Mouse (Mus musculus): ENCODE results near the gene Zfp3. TPM values are rescaled to one million over a fixed set of nuclear protein-coding genes. Genes with fewer than 3 reads are reported as not detected.

Zfp3 gene
- polyA plus RNA-seq, 1 experiment = 8.0 TPM

DNA sequence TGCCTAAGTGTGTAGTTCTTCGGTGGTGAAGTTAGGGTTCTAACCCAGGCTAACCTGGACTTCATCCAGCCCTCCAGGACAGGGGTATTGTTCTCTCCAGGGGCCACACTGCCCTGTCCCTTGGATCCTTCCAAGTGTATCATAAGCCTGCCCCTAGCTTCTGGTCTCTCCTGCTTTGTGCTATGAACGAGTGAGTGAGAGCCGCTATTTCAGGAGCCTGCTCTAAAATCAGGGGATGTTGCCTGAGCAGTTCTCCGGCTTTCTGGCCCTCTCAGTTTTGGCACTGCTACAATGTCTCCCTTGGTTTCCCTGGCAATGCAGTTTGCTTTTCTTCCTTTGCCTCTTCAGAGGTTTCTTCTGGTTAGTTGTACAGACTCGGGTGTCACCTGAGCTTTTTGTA is 32.8 kb upstream of the Zfp3 start:
- TF ChIP-seq POLR2A (IDR thresholded peaks at IDR 0.05; ENCODE audit: extremely low read depth, insufficient read depth, low read length) (no peak), CTCF (IDR thresholded peaks at IDR 0.05; ENCODE audit: extremely low read depth, insufficient read depth, low read length) (no peak)
- Histone ChIP-seq H3K27ac (ENCODE audit: insufficient read depth, low read length) (peak overlapping the region; percentile 14; the same call in 1 of the 2 replicates), H3K4me1 (ENCODE audit: control insufficient read depth, insufficient read depth, low read length) (peaks cover 7% of the 10 kb centered on the region; the same call in 1 of the 2 replicates), H3K4me3 (ENCODE audit: insufficient read depth, low read length) (no peak overlapping the region)

DNA sequence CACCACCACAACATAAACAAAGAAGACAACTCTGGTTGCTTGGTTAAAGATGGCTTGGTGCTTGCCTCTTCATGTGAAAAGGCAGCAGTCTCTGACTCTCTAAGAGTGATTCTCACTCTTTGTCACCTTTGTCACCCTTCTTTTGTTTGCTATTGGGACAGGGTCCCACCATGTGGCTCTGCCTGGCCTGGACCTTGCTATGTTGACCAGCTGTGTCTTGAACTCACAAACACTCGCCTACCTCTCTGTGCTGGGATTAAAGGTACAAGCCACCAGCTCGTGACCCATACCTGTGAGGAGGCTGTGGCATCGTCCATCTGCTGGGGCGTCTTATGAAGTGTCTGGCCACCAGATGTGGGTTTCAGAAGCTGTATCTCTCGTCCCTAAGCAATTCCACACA is 30.8 kb upstream of the Zfp3 start:
- TF ChIP-seq POLR2A (IDR thresholded peaks at IDR 0.05; ENCODE audit: extremely low read depth, insufficient read depth, low read length) = no peak
- no peak for TF ChIP-seq CTCF (IDR thresholded peaks at IDR 0.05; ENCODE audit: extremely low read depth, insufficient read depth, low read length)
- peaks cover 7% of the 10 kb centered on the region; the same call in 1 of the 2 replicates for H3K4me1 ChIP-seq (ENCODE audit: control insufficient read depth, insufficient read depth, low read length)
- no peak overlapping the region for H3K27ac ChIP-seq (ENCODE audit: insufficient read depth, low read length)
- H3K4me3 ChIP-seq (ENCODE audit: insufficient read depth, low read length) = no peak overlapping the region

DNA sequence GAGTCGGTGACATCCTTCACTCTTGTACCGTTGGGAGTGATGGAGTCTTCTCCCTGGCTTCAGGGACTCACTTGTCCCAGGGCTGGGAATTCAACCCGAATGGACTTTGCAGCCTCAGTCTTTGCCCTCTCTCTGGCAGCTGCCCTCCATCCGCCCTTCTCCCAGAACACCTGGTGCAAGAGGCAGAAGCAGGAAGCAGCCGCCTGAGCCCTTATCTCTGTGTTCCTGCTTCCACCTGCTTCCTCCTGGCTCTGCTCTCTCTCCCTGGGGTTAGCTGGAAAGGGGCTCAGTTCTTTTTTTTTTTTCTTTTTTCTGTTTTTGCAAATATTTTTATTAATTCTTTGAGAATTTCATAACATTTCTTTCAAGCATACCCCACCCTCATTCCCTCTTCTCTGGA is 26.3 kb upstream of the Zfp3 start:
- no peak overlapping the region for H3K27ac ChIP-seq (ENCODE audit: insufficient read depth, low read length)

DNA sequence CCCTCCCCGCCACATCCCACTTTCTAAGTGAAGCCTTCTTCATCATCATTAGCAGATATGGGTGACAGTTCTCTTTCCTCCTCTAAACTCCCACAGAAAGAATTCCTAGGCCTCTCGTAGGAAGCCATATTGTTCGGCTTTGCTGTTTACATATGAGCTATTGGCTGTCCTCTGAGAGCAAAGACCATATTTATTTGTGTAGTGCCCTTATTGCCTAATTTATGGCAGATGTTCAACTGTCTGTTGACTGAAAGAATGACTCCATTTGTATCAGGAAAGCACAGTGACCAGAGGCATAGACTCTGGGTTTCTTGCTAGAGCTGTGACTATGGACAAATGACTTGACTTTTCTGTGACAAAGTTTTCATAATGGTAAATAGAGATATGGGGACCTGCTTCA is 22.4 kb upstream of the Zfp3 start:
- H3K27ac ChIP-seq (ENCODE audit: insufficient read depth, low read length) = no peak overlapping the region
- H3K4me3 ChIP-seq (ENCODE audit: insufficient read depth, low read length) = no peak overlapping the region
- H3K4me1 ChIP-seq (ENCODE audit: control insufficient read depth, insufficient read depth, low read length) = no peaks in the 10 kb centered on the region
- TF ChIP-seq POLR2A (IDR thresholded peaks at IDR 0.05; ENCODE audit: extremely low read depth, insufficient read depth, low read length) (no peak), CTCF (IDR thresholded peaks at IDR 0.05; ENCODE audit: extremely low read depth, insufficient read depth, low read length) (no peak)

More for the DNA sequence above, 26.3 kb upstream of the Zfp3 start:
- H3K4me1 ChIP-seq (ENCODE audit: control insufficient read depth, insufficient read depth, low read length) = peaks cover 2% of the 10 kb centered on the region; the same call in 1 of the 2 replicates
- TF ChIP-seq CTCF (IDR thresholded peaks at IDR 0.05; ENCODE audit: extremely low read depth, insufficient read depth, low read length) = no peak
- no peak for TF ChIP-seq POLR2A (IDR thresholded peaks at IDR 0.05; ENCODE audit: extremely low read depth, insufficient read depth, low read length)
- H3K4me3 ChIP-seq (ENCODE audit: insufficient read depth, low read length) = no peak overlapping the region

DNA sequence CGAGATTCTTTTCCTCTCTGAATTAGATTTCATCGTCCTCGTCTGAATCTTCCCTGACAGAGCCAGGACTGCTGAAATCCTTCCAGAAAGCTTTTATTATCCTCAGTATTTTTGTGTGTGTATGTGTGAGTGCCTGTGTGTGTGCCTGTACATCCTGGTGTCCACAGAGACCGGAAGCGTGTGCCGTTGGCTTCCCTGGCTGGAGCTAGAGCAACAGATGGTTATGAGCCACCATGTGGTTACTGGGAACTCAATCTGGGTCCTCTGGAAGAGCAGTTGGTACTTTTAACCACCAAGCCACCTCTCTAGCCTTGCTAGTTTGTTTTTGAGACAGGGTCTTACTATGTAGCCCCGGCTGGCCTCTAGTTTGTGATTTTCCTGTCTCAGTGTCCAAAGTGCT is 21.9 kb upstream of the Zfp3 start:
- H3K4me1 ChIP-seq (ENCODE audit: control insufficient read depth, insufficient read depth, low read length) = no peaks in the 10 kb centered on the region
- H3K4me3 ChIP-seq (ENCODE audit: insufficient read depth, low read length) = no peak overlapping the region
- no peak overlapping the region for H3K27ac ChIP-seq (ENCODE audit: insufficient read depth, low read length)
- TF ChIP-seq CTCF (IDR thresholded peaks at IDR 0.05; ENCODE audit: extremely low read depth, insufficient read depth, low read length) (no peak), POLR2A (IDR thresholded peaks at IDR 0.05; ENCODE audit: extremely low read depth, insufficient read depth, low read length) (no peak)

DNA sequence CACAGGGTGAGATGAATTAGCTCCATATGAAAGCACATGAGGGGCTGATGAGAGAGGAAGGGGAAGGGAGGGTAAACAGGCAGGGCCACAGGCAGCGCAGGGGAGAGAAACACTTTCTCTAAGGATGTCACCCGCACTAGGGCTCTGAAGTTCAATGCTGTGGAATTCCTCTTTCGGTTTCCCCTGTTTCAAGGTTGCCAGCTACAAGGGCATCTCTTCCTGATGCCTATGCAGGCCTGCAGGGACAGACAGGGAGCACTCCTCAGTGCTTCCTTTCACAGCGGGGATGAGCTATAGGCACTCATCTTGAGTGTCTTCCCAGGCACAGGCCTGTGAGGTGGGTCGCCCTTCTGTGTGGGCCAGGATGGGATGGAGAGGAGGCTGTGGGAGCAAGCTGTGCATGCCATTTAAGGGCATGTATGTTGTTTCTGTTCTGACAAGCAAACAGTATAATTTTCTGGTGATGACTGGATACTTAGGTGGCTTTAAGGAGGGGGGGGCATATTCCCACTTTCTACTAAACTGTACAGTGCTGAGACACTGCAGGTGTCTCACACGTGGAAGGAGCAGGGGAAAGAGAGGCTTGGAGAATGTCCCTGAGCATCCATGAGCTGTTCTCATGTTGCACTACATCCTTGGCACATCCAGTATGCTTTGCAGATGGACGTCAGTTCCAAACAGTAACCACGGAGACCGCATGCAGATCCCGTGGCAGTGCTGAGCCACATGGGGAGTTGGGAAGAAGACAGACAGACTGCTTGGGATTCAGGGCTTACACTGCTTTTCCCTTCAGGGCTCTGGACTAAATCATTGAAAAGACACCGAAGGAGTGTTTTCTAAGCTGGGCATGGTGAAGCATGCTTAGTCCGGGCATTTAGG is 21.2 kb upstream of the Zfp3 start:
- H3K4me3 ChIP-seq (ENCODE audit: insufficient read depth, low read length) = no peak overlapping the region

DNA sequence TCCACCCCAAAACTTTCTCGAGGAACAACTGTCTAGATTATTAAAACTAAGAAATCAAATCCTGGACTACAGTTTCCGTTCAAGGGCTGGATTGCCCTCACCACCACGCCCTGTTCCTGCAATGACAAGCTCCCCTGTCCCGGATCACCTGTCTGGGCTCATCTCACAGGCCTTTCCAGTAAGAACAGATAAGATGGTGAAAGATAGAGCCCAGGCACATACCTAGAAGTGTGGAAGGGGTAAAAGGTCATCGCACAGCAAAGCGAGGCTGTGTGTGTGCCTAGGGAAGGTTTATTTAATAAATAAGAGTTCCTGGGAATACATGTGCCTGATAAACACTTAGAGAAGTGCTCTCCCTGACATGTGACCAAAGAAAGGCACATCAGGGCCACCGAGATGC is 18.4 kb upstream of the Zfp3 start:
- Histone ChIP-seq H3K4me3 (ENCODE audit: insufficient read depth, low read length) (no peak overlapping the region), H3K27ac (ENCODE audit: insufficient read depth, low read length) (no peak overlapping the region), H3K4me1 (ENCODE audit: control insufficient read depth, insufficient read depth, low read length) (no peaks in the 10 kb centered on the region)
- no peak for TF ChIP-seq POLR2A (IDR thresholded peaks at IDR 0.05; ENCODE audit: extremely low read depth, insufficient read depth, low read length)
- no peak for TF ChIP-seq CTCF (IDR thresholded peaks at IDR 0.05; ENCODE audit: extremely low read depth, insufficient read depth, low read length)

More for the DNA sequence above, 21.2 kb upstream of the Zfp3 start:
- no peak for TF ChIP-seq CTCF (IDR thresholded peaks at IDR 0.05; ENCODE audit: extremely low read depth, insufficient read depth, low read length)
- no peak for TF ChIP-seq POLR2A (IDR thresholded peaks at IDR 0.05; ENCODE audit: extremely low read depth, insufficient read depth, low read length)
- no peaks in the 10 kb centered on the region for H3K4me1 ChIP-seq (ENCODE audit: control insufficient read depth, insufficient read depth, low read length)
- H3K27ac ChIP-seq (ENCODE audit: insufficient read depth, low read length) = no peak overlapping the region

DNA sequence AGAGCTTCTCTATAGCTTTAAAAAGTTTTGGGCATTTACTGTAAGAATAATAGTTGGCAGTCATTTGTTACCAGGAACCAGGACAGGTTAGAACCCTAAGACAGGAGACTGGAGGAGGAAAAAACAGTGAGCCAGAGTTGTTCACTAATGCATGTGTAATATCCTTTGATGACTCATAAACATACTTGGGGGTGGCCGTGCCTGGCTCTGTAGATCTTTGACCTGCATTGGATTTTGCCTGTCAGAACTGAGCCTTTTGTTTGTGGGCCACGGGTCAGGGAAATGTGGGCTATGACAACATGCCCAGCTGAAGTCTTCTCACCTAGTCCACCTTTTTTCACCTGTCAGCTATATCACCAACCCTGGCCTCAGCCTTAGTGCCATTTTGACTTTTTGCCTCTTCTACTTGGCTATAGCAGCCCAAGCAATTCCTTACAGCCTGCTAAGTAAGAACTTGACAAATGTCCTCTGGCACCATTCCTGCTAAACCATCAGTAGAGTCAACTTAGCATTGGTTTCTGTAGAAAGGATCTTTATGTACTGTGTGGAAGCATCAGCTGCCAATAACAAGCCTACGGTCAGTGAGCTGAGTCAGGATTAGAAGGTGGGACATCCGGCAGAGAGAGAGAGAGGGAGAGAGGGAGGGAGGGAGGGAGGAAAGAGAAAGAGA is 16.0 kb upstream of the Zfp3 start:
- TF ChIP-seq CTCF (IDR thresholded peaks at IDR 0.05; ENCODE audit: extremely low read depth, insufficient read depth, low read length) (no peak), POLR2A (IDR thresholded peaks at IDR 0.05; ENCODE audit: extremely low read depth, insufficient read depth, low read length) (no peak)
- Histone ChIP-seq H3K4me1 (ENCODE audit: control insufficient read depth, insufficient read depth, low read length) (no peaks in the 10 kb centered on the region), H3K27ac (ENCODE audit: insufficient read depth, low read length) (no peak overlapping the region), H3K4me3 (ENCODE audit: insufficient read depth, low read length) (no peak overlapping the region)

DNA sequence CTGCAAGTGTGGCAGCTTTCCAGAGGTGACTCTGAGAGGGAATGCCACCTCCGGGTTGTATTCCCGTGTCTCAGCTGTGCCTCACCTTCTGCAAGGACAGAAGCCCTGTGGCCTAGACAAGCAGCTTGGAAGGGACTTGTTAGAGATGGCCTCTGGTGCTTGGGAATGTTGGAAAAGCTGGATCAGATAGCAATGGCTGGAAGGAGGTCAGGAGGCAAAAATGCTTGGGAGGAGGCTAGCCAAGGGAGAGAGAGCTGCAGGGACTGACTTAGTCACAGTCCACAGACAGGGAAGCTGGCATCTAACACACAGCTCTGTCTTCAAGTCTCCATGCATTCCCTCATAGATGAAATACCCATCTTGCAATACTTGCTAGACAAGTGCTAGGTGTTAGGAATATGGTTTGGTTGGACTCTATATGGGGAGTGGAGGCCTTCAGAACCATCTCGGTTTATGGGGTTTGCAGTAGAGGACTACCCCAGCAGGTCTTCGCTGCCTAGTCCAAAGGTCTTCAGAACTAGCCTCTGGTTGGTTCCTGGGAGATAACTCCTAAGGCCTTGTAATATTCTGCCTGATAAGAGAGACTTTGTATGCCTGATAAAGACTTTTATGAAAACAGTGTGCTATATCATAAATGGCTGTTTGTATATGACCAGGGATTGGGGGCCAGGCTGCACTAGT is 11.5 kb upstream of the Zfp3 start:
- H3K4me3 ChIP-seq (ENCODE audit: insufficient read depth, low read length) = no peak overlapping the region
- TF ChIP-seq CTCF (IDR thresholded peaks at IDR 0.05; ENCODE audit: extremely low read depth, insufficient read depth, low read length) (no peak), POLR2A (IDR thresholded peaks at IDR 0.05; ENCODE audit: extremely low read depth, insufficient read depth, low read length) (no peak)
- H3K4me1 ChIP-seq (ENCODE audit: control insufficient read depth, insufficient read depth, low read length) = no peaks in the 10 kb centered on the region; the same call in 1 of the 2 replicates
- no peak overlapping the region for H3K27ac ChIP-seq (ENCODE audit: insufficient read depth, low read length)

All from cortical plate, adult 2 months (tissue).